Mouse (Mus musculus) urinary bladder, postnatal 4 days (tissue): Measurements from ENCODE around the gene Tnik.

Experiments used
- DNase-seq, 2 experiments: peaks; one replicate each; pipeline ENCODE4 v3.0.0; 2021 to 2022; ENCODE audit warnings: low spot score in 2 of 2

The Tnik gene

DNA sequence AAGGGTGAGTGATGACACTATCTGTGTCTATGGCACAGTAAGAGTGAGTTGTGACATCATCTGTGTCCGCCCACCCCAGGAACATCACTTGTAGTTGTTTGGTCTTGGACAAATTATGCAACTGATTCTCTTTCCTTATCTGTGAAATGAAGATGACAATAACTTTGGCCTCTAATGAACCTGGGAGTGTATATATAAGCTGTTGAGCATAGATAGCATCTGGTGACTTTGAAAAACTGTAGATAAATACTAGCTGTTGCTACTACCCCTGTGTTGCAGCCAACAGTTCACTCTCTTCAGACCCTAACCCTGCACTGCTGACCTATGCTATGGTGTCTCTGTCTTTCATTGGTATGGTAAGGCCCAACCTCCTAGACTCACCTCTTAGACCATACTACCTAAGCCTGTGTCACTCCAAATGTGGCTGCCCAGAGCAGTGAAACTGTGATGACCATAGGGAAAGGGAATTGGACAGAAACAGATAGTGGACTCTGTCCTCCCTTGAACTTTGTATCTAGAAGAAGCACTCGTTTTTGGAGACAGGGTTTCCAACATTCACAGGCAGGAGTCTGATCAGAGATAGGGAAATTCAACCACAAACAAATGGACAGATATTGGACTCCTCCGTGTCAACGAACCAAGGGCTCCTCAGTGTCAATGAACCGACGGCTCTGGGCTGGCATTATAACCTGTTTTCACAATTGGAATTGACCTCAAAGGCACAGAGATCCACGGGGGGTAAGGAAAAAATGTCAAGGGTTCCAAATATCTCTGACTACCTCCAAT lies 451.1 kb downstream of the Tnik start:
- DNase-seq: no peak

DNA sequence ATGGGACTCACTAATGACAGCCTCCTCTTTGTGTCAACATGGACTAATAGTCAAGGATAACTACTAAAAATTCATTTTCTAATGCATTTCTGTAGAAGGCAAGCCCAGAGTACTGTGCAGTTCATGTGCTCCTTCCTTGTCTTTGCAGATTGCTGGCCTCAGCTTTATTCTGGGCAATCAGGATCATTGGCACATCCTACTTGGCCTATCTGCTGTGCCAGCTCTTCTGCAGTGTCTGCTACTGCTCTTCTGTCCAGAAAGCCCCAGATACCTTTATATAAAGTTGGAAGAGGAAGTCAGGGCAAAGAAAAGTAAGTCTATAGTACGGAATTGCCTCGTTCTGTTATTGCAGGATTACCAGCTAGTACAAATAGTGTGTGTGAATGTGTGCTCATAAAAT lies 455.5 kb downstream of the Tnik start:
- no peak for DNase-seq

DNA sequence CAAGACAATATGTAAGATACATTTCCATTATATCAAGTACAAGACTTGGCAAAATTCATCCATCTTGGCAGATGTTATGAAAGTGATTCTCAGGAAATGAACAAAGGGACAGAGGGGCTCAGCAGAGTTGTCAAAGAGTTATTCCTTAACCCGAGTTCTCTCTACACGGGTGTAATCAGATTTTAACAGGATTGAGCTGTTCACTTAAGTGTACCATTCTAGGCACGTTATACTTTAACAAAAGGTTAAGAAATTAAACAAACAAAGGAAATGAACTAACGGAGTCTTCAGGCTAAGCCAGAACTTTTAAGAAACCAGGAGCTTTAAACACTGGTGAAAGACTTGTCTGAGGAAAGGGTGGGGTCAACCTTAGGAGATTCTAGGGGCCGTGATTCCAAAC lies 458.2 kb downstream of the Tnik start:
- DNase-seq: no peak

DNA sequence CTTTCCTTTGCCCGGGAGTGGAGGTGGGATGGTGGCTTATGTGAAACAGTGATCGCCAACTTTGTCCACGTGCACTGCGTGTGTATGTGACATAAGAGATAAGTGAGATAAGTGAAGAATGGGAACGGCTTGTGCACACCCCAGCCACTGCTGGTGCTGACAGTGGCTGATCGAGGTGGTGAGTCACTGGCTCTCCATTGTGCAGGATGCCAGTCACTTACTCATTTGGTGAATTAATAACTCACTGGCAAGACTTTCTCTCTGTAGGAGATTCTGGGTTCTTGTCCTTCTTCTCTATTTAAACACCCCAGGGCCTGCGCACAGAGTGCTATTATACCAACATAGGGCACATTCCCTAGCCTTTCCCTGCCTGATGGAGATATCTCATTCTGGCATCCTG lies 458.8 kb downstream of the Tnik start:
- no peak for DNase-seq

DNA sequence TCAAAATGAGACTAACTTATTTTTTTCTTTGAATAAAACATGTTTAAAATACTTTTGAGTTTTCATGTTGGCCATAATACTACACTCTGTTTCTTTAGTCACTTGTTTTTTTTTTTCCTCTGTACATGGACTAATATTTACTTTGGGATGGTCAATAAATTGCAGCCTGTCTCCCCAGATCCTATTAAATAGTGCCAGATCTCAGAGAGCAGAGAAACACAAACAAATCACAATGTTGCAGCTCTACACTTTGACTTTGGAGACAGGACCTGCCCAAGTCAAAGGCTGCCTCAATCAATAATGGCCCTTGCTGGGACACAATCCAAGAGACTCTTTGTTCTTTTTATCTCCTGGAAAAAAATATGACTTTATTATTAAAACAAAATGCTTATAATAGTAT lies 459.5 kb downstream of the Tnik start:
- no peak for DNase-seq

DNA sequence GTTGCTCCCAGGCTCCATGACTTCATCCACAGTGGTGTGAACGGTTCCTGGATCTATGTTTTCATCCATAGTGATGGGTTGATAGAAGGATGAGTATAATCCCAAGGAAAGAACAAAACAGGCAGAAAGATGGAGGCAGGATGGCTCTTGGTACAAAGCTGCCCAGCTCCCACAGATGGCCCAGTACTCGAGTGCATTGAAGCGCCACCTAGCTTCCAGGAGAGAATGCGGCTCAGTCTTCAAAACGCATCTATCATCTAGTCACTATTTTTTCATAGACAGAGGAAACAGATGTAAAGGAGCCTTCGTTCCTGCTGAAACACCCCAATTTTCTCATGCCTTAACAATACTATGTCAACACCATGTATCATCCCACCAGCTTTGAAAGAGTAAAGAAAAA lies 460.5 kb downstream of the Tnik start:
- no peak for DNase-seq

DNA sequence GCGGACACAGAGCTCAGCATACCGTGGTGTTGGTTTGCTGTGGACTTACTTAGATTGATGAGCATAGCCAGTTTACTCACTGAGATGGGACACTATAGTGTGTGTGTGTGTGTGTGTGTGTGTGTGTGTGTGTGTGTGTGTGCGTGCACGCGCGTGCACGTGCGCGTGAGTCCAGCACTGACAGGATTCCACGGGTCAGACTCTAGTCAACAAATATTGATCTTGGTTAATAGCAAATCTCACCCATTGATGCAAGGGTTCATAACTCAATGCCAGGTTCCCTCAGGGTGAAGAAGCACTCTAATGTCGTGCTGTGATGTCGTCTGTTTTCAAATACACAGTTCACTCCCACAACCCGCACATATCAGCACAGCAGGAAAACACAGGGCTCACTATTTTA lies 462.2 kb downstream of the Tnik start:
- no peak for DNase-seq
